Comparison of ENCODE assay signal across 16 mouse cellular contexts in the genomic region with DNA sequence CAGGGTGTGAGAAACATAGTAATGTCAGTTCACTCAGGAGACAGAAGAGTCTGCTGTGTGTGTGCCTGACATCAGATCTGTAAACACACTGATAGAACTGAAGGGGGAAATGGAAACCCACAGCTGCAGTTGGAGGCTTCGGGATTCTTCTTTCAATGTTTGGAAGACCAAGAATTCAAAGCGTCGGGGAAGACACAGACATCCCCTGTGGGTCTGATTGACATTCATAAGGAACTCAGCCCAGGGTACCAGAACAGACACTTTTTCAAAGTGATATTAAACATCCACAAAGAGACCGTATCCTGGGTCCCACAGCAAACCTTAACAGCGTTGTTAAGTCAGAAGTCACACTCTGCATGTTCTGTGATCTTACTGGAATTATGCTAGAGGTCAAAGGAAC.
"Had no signal": no experiment of that assay in that cellular context is flagged by ENCODE, and none has a peak within 500 bp of the region (broad histone marks: within the 10 kb centered on the region; RNA-seq: fewer than 3 reads in every experiment).

No protein-coding gene starts in this region.

- H3K4me1 ChIP-seq: limb, embryonic 15.5 days; midbrain, embryonic 10.5 days; neural tube, embryonic 15.5 days had no signal

- H3K4me3 ChIP-seq: limb, embryonic 15.5 days; liver, embryonic 15.5 days; lung, embryonic 15.5 days; midbrain, embryonic 10.5 days; myocyte; neural tube, embryonic 15.5 days had no signal

- DNase-seq: kidney, adult 11 months; kidney, adult 9 months; layer of hippocampus, adult 9-11 months; layer of hippocampus, postnatal 36 days; lung, postnatal 36 days; right cerebral cortex, adult 18-20 months; right cerebral cortex, postnatal 25 days; thymus, adult 18-20 months; thymus, postnatal 14 days had no signal

- H3K9ac ChIP-seq: limb, embryonic 15.5 days; liver, embryonic 15.5 days; lung, embryonic 15.5 days; neural tube, embryonic 15.5 days had no signal

- H3K4me2 ChIP-seq: limb, embryonic 15.5 days; liver, embryonic 15.5 days; lung, embryonic 15.5 days; neural tube, embryonic 15.5 days had no signal

- H3K27ac ChIP-seq: kidney, postnatal 0 days; limb, embryonic 15.5 days; liver, embryonic 15.5 days; lung, embryonic 15.5 days; midbrain, embryonic 10.5 days; neural tube, embryonic 15.5 days had no signal

- H3K9me3 ChIP-seq: limb, embryonic 15.5 days; liver, embryonic 15.5 days; lung, embryonic 15.5 days; midbrain, embryonic 10.5 days; neural tube, embryonic 15.5 days had no signal

- H3K36me3 ChIP-seq: limb, embryonic 15.5 days; liver, embryonic 15.5 days; lung, embryonic 15.5 days; midbrain, embryonic 10.5 days; neural tube, embryonic 15.5 days had no signal

- H3K27me3 ChIP-seq: limb, embryonic 15.5 days; liver, embryonic 15.5 days; lung, embryonic 15.5 days; neural tube, embryonic 15.5 days had no signal
